Mouse (Mus musculus) ES-Bruce4 (cell line): ENCODE results near the gene Cenpx.

Experiments used
- CTCF ChIP-seq: IDR thresholded peaks from one replicate; pipeline ENCODE4 v1.8.1; 2011; ENCODE audit warnings: low read depth, low read length
- EP300 ChIP-seq: IDR thresholded peaks from 2 replicates; pipeline ENCODE4 v1.6.1; 2011; ENCODE audit warnings: low read depth, low read length; ENCODE audit not compliant: insufficient read depth
- POLR2A ChIP-seq: IDR thresholded peaks from one replicate; pipeline ENCODE4 v1.8.1; 2011; ENCODE audit warnings: low read length; ENCODE audit not compliant: insufficient read depth

DNA sequence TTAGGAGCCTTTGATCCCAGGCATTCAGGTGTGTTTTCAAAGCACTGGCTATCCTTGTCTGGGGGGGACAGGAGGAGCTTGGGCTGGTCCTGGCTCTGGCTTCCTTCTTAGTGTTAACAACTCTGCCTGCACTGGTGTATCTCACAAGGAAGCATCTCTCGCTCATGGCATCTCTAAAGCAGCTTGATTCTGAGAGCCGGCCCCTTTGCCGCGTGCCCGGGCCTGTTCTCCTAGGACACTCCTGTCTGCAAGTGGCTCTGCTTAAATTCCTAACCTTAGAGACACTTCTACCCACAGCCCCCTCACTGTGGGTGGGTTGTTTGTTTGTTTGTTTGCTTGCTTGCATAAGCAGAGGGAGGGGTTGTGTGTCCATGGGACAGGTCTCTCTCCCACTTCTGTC lies 5.6 kb downstream of the Cenpx start:
- TF ChIP-seq CTCF: no peak
- TF ChIP-seq POLR2A: no peak
- TF ChIP-seq EP300: no peak
